Mouse (Mus musculus) G1E-ER4 (cell line): ENCODE data around the gene Ddx4. TPM values are rescaled to one million over a fixed set of nuclear protein-coding genes. Genes with fewer than 3 reads are reported as not detected.

ENCODE experiments used
- GATA1 ChIP-seq: IDR thresholded peaks from one replicate; pipeline ENCODE4 v1.8.0; 2012; ENCODE audit warnings: low read length, inconsistent platforms
- polyA plus RNA-seq: library from polyadenylated mRNA; stranded (reverse); fragments of >175 nt; gene quantifications from 2 replicates; pipeline ENCODE4 v1.2.3, GENCODE M21; 2012

The Ddx4 gene
- not detected in 2 replicates for polyA plus RNA-seq

GRCm38 (mm10) chr13:112652205-112652604 is at the start of gene Ddx4:
Gene Ddx4, minus strand, starts transcription at chr13:112652475.
- TF ChIP-seq GATA1, result no peak

- TF ChIP-seq GATA1, result no peak
These were observed 49.0 kb upstream of the Ddx4 start for GRCm38 (mm10) chr13:112701256-112701655.

DNA sequence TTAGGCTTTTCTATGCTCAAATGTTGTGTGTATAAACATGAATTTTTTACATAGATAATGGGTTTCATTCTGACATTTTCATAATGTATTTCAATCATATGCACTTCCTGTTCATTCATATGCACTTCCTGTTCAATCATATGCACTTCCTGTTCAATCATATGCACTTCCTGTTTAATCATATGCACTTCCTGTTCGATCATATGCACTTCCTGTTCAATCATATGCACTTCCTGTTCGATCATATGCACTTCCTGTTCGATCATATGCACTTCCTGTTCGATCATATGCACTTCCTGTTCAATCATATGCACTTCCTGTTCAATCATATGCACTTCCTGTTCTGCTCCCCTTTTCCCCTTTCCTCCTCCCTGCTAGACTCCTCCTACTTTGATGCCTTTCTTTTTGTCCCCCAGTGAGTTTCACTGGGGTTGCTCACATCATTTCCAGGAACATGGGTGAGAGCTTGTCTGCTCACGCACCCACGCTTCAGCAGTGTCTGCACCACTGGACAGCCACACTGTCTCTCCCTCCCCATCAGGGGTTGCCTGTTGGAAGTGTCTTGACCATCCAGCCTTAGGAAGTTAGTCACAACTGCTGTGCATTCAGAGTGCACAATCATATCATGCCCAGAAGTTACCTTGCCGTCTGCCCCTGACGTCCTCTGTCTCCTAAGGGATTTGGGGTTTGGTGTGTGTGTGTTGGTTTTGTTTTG is 43.4 kb upstream of the Ddx4 start:
- no peak for TF ChIP-seq GATA1

DNA sequence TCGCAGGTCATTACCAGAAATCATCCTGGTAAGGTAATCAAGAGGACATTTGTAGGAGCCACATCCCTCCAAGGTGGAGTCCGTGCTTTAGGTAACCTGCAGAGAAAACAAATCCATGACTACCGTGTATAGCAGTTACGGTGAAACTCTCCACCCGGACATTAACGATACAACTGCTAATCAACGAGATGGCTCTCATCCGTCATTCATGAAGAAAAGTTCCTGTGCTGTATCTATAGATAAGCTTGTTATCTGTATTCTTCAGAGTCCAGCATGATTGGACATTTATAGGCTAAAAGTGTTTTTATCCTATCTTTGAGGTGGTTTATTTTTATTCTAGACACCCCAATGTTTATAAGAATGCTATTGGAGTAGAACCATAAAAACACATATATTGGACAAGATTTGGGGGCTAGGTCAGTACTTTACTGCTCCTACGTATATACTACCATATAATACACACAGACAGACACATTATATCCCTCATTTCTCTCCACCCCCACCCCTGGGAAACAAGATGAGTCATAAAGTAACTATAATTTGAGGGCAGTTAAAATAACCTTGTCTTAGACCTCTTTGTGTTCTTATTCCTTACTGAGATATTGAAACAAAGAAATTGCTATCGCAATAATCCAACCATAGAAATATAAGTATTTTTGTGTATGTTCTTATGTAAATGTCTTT is 40.7 kb upstream of the Ddx4 start:
- peak; percentile 93 for TF ChIP-seq GATA1

DNA sequence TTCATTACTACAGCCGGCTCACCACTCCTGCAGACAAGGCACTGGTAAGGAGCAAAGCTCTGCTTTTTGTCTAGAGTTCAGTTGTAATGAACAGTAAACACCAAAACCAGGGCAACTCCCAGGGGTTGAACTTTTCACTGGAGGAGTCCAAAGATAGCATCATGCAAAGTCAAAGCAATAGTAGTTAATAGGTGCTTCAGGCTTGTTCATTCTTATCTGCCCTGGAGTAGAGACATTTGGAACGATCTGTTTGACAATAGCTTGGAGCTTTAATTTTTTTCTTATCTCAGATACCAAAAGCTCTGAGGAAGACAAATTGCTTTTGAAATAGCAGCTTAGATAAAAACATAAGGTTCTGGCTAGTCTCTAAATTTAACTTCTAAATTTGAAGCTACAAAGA is 33.9 kb upstream of the Ddx4 start:
- TF ChIP-seq GATA1, result peak; percentile 71

- no peak for TF ChIP-seq GATA1
These were observed 31.7 kb upstream of the Ddx4 start for GRCm38 (mm10) chr13:112683970-112684369.

- no peak for TF ChIP-seq GATA1
These were observed 31.0 kb upstream of the Ddx4 start for GRCm38 (mm10) chr13:112683312-112683711.

DNA sequence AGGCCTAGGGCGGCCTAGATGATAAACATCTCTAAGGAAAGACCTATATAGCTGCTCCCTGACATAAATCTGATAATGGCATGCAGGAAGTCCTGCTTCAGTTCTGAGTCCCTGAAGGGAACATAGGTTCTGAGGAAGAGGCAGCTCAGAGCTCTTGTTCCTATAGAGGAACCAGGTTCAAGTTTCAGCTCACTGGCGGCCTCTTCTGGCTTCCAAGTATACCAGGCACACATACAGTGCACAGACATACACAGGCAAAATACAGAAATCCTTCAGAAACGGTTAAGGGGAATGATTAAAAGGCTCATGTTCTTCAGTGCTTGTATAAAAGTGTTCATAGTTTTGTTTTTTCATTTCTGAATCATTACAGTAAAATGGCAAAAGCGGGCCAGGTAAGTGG is 25.9 kb upstream of the Ddx4 start:
- TF ChIP-seq GATA1, result no peak

DNA sequence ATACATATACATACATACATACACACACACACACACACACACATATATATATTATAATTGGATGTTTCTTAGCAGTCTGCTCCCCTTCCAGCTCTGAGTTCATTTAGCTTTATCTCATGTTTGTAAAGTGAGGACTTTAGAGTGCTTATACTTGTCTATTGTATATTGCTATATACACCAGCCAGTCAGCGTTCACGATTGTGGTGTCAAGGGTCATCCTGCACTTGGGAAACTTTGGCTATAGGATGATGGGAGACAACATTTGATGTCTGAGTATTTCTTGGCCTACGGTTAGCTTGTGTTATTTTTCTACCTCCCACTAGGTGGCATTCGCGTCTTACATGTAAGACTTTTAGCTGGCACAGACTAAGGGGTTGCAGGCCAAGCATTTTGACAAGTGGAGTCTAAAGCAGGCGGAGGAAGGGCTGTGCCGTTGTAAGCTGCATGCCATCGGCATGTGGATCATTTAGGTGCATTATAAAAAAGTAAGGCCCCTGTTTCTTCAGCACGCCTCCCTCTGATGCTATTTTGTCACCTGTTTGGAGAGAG is 21.7 kb upstream of the Ddx4 start:
- TF ChIP-seq GATA1, result no peak

DNA sequence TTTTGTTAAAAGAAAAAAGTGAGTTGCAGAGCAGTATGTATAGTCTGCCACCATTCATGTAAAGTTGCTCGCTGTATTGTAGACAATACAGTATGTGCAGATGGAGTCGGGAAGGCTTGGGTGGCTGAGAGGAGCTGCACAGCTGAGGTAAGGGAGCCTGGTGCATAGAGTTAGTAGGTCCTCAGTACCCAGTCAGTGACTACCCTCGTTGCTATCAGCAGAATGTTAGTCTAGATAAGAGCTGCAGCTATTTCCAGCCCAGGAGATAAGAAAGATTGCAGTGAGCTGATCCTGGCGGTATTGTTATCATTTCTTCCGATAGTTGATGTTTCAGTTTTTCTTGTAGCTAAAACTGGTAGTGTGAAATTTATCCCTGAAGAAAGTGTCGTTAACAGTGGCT is 20.5 kb upstream of the Ddx4 start:
- peak; percentile 75 for TF ChIP-seq GATA1

DNA sequence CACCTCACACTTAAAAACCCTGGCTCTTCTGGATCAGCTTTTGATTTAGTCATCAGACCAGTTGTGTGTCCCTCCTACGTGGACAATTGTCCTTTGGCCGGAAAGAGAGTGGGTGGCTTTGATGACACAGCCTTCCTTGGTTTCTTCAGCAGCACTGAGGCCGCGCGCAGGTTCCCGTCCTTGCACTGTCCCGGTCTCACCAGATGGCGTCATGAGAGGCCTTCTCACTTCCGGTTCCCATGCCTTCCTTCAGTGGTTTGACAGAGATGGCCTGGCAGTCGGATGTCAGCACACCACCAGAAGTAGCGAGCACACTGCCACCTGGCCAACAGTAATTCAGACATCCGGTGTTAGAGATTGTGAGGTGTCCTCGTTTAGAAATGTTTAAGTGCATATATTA is 19.4 kb upstream of the Ddx4 start:
- no peak for TF ChIP-seq GATA1

- TF ChIP-seq GATA1, result no peak
These were observed 14.9 kb upstream of the Ddx4 start for GRCm38 (mm10) chr13:112667215-112667614.

DNA sequence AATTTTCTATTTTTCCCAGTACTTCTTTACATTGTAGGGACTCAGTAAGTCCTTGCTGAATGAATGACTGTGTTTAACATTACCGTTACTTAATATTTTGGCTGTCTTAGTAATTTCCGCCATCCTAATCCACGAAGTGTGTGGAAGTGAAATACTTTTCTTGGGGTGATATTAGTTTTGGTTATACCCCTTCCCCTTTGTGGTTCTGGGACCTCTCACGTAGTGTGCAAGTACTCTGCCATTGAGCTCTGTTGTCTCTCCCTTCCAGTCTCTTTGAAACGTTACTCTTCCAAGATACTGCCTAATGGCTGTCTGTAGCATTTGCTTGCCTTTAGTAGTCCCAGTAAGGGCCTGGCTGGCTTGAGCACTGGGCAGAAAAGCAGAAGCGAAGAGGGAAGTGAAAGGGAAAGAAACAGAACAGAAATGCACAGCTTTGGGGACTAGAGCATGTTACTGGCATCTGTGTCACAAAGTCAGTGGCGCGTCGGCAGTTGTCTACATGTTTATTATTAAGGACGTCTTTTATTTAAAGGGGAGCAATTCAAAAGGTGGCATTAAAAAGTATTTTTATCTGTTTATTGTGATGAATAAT is 14.3 kb upstream of the Ddx4 start:
- TF ChIP-seq GATA1, result no peak

GRCm38 (mm10) chr13:112661687-112662086 is 9.4 kb upstream of the Ddx4 start:
- no peak for TF ChIP-seq GATA1

- TF ChIP-seq GATA1, result no peak
These were observed 8.5 kb upstream of the Ddx4 start, which contains the start of gene Slc38a9 for GRCm38 (mm10) chr13:112660574-112661381. Gene Slc38a9, plus strand, starts transcription at chr13:112660751.
